In genomic region chr19:25285756-25286538, GRCm38 (mm10) we compare ENCODE assay signal across 8 mouse cellular contexts. TPM values are rescaled to one million over a fixed set of nuclear protein-coding genes. Genes with fewer than 3 reads are reported as not detected.
DNase-seq lines count a peak whose midpoint lies in the region.

No protein-coding gene starts in this region.

- intact Hi-C loops in heart, postnatal 10 days (cut with DNase I) = no loop called here

- DNase-seq in left cerebral cortex, adult 18-20 months (ENCODE audit: low spot score in 2 of 2) = peak; percentile 14 to 29
- no peak for DNase-seq in left cerebral cortex, adult 11 months (ENCODE audit: low spot score)
- DNase-seq in cerebellum, adult 11-12 months = peak; percentile 27
- DNase-seq in heart, postnatal 10 days = peak; percentile 72 to 79
- peak; percentile 51 for DNase-seq in layer of hippocampus, adult 9-11 months
- peak; percentile 24 for DNase-seq in right cerebral cortex, adult 18-20 months
- no peak for DNase-seq in thymus, postnatal 14 days
- no peak for DNase-seq in thymus, postnatal 25 days

RNA-seq across cellular contexts. Expression of gene Kank1, which starts 49.2 kb away (rescaled TPM):
- 10 to 100 TPM; 13.4 to 13.6 TPM for total RNA-seq in left cerebral cortex, adult 18-20 months (2021)
- total RNA-seq in heart, postnatal 10 days (2021) = 10 to 100 TPM; 40.1 to 51.6 TPM

Comparison
In these comparisons a context has a peak if more than half of its experiments do, and no peak if none do; other contexts are left out.
1. DNase-seq: peak in left cerebral cortex, adult 18-20 months (2 of 2), cerebellum, adult 11-12 months (single experiment), heart, postnatal 10 days (2 of 2), layer of hippocampus, adult 9-11 months (single experiment) and right cerebral cortex, adult 18-20 months (single experiment); none in left cerebral cortex, adult 11 months (single experiment), thymus, postnatal 14 days (single experiment) and thymus, postnatal 25 days (single experiment).